Mouse (Mus musculus): ENCODE data around the gene Swi5. TPM values are rescaled to one million over a fixed set of nuclear protein-coding genes. Genes with fewer than 3 reads are reported as not detected.

Gene Swi5
- polyA plus RNA-seq, 1 experiment = 253 TPM

GRCm38 (mm10) chr2:32311443-32312317 is 23.8 kb upstream of the Swi5 start:
- H3K79me2 ChIP-seq (ENCODE audit: control insufficient read depth, insufficient read depth) = no peaks in the 10 kb centered on the region
- no peaks in the 10 kb centered on the region for H3K27me3 ChIP-seq (ENCODE audit: control insufficient read depth, insufficient read depth, insufficient read length)
- no peak overlapping the region for H3K4me3 ChIP-seq
- peak overlapping the region; percentile 50 for H3K4me2 ChIP-seq (ENCODE audit: low read depth)
- no peak for TF ChIP-seq REST (IDR thresholded peaks at IDR 0.05; ENCODE audit: insufficient read depth, insufficient read length)
- TF ChIP-seq SRF (IDR thresholded peaks at IDR 0.05; ENCODE audit: control insufficient read depth, insufficient read length, low read depth) = no peak
- TF ChIP-seq E2F4 (IDR thresholded peaks at IDR 0.05; ENCODE audit: insufficient read depth) = no peak
- no peak for TF ChIP-seq MYOD1 (IDR thresholded peaks at IDR 0.05; ENCODE audit: control insufficient read depth in 1 of 3, insufficient read length in 2 of 3, low read depth in 2 of 3)
- TF ChIP-seq POLR2AphosphoS2 (IDR thresholded peaks at IDR 0.05; ENCODE audit: insufficient read length, low read depth) = no peak
- TF ChIP-seq MYOG (IDR thresholded peaks at IDR 0.05; ENCODE audit: control insufficient read depth in 1 of 3, insufficient read depth in 1 of 3, insufficient read length in 2 of 3, low read depth in 2 of 3) = no peak
- TF ChIP-seq CEBPB (IDR thresholded peaks at IDR 0.05; ENCODE audit: insufficient read depth, poor library complexity, severe bottlenecking) = no peak
- no peak for TF ChIP-seq TCF3 (IDR thresholded peaks at IDR 0.05; ENCODE audit: insufficient read length, low read depth)
- no peak for TF ChIP-seq MAX (IDR thresholded peaks at IDR 0.05; ENCODE audit: low read depth)
- TF ChIP-seq TCF12 (IDR thresholded peaks at IDR 0.05; ENCODE audit: insufficient read depth, poor library complexity, severe bottlenecking) = no peak
- no peak for TF ChIP-seq POLR2A (IDR thresholded peaks at IDR 0.05; ENCODE audit: insufficient read length, low read depth)
- TF ChIP-seq USF1 (IDR thresholded peaks at IDR 0.05; ENCODE audit: low read depth) = no peak
- no peak overlapping the region for H3ac ChIP-seq (ENCODE audit: control insufficient read depth, insufficient read length)
- peaks cover 2% of the 10 kb centered on the region for H3K36me3 ChIP-seq (ENCODE audit: control insufficient read depth, insufficient read depth)

DNA sequence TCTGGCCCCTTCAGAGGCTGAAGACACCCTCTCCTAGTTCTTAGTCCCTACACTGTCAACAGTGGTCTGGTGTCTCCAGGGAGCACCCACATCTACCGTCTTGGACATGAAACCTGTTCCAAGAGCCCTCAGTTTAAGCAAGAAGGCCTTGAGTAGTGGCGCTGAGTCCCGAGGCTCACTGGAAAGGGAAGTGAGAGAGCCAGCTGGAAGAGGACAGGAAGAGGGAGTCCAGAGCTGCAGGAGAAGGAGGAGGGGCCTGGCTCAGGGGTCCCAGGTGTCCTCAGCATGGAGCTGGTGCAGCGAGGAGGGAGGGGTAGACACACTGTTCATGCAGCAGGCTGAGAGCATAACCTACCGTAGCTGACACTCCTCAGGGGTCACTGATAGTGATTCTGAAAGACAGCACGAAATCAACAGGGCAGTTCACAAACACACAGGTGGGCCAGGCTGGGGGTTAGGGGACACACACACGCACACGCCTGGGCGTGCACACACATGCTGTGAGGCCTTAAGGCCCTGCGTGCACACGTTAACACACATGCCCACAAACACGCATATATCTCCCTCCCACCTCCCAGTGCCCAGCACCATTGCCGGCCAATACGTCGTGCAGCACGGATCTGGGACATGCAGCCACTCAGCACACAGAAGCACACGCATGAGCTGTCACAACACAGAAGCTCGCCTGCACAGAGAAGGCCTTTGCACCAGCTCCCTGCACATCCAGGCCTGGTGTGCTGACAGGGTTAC is 22.4 kb upstream of the Swi5 start:
- Histone ChIP-seq H3ac (ENCODE audit: control insufficient read depth, insufficient read length) (no peak overlapping the region), H3K27me3 (ENCODE audit: control insufficient read depth, insufficient read depth, insufficient read length) (no peaks in the 10 kb centered on the region), H3K4me2 (ENCODE audit: low read depth) (no peak overlapping the region), H3K79me2 (ENCODE audit: control insufficient read depth, insufficient read depth) (no peaks in the 10 kb centered on the region), H3K36me3 (ENCODE audit: control insufficient read depth, insufficient read depth) (peaks cover 7% of the 10 kb centered on the region), H3K4me3 (no peak overlapping the region)
- no peak for TF ChIP-seq CEBPB (IDR thresholded peaks at IDR 0.05; ENCODE audit: insufficient read depth, poor library complexity, severe bottlenecking)
- TF ChIP-seq MAX (IDR thresholded peaks at IDR 0.05; ENCODE audit: low read depth) = no peak
- TF ChIP-seq TCF3 (IDR thresholded peaks at IDR 0.05; ENCODE audit: insufficient read length, low read depth) = no peak
- TF ChIP-seq MYOD1 (IDR thresholded peaks at IDR 0.05; ENCODE audit: control insufficient read depth in 1 of 3, insufficient read length in 2 of 3, low read depth in 2 of 3) = no peak
- TF ChIP-seq USF1 (IDR thresholded peaks at IDR 0.05; ENCODE audit: low read depth) = no peak
- peak; percentile 71 for TF ChIP-seq POLR2AphosphoS2 (IDR thresholded peaks at IDR 0.05; ENCODE audit: insufficient read length, low read depth)
- TF ChIP-seq REST (IDR thresholded peaks at IDR 0.05; ENCODE audit: insufficient read depth, insufficient read length) = no peak
- TF ChIP-seq MYOG (IDR thresholded peaks at IDR 0.05; ENCODE audit: control insufficient read depth in 1 of 3, insufficient read depth in 1 of 3, insufficient read length in 2 of 3, low read depth in 2 of 3) = no peak
- no peak for TF ChIP-seq E2F4 (IDR thresholded peaks at IDR 0.05; ENCODE audit: insufficient read depth)
- TF ChIP-seq POLR2A (IDR thresholded peaks at IDR 0.05; ENCODE audit: insufficient read length, low read depth) = peak; percentile 34
- TF ChIP-seq TCF12 (IDR thresholded peaks at IDR 0.05; ENCODE audit: insufficient read depth, poor library complexity, severe bottlenecking) = no peak
- no peak for TF ChIP-seq SRF (IDR thresholded peaks at IDR 0.05; ENCODE audit: control insufficient read depth, insufficient read length, low read depth)

DNA sequence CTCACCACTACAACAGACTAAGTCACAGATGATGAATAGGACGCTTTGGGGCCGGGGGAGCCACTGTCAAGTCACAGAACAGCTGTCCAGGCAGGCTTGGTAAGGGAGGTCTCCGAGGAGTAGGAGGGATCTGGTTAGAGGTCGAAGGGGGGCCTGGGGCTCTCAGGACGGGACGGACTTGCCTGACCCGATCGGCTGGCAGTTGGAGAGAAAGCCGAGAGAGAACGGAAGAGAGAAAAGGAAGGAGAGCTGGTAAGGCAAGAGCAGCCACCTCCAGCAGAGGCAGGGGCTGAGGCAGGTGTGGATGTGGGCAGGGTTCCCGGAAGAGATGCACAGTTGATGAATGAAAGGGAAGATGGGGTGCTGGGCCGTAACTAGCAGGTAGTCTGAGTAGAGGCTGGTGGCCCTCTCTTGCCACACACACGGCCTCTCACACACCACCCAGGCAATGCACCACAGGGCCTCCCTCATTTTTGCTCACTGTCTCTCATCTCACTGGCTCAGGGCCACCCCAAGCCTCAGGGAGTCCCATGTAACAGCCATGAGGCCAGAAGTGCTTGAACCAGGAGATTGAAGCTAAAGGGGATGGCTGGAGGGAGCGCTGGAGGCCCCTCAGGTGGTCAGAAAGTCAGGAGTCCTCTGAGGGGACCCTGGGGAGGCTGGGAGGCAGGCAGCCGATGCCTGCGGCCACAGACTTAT is 21.1 kb upstream of the Swi5 start:
- Histone ChIP-seq H3ac (ENCODE audit: control insufficient read depth, insufficient read length) (no peak overlapping the region), H3K36me3 (ENCODE audit: control insufficient read depth, insufficient read depth) (peaks cover 12% of the 10 kb centered on the region), H3K4me2 (ENCODE audit: low read depth) (no peak overlapping the region), H3K27me3 (ENCODE audit: control insufficient read depth, insufficient read depth, insufficient read length) (no peaks in the 10 kb centered on the region), H3K4me3 (no peak overlapping the region), H3K79me2 (ENCODE audit: control insufficient read depth, insufficient read depth) (no peaks in the 10 kb centered on the region)
- peak; percentile 48 for TF ChIP-seq POLR2AphosphoS2 (IDR thresholded peaks at IDR 0.05; ENCODE audit: insufficient read length, low read depth)
- TF ChIP-seq REST (IDR thresholded peaks at IDR 0.05; ENCODE audit: insufficient read depth, insufficient read length) = no peak
- TF ChIP-seq SRF (IDR thresholded peaks at IDR 0.05; ENCODE audit: control insufficient read depth, insufficient read length, low read depth) = no peak

DNA sequence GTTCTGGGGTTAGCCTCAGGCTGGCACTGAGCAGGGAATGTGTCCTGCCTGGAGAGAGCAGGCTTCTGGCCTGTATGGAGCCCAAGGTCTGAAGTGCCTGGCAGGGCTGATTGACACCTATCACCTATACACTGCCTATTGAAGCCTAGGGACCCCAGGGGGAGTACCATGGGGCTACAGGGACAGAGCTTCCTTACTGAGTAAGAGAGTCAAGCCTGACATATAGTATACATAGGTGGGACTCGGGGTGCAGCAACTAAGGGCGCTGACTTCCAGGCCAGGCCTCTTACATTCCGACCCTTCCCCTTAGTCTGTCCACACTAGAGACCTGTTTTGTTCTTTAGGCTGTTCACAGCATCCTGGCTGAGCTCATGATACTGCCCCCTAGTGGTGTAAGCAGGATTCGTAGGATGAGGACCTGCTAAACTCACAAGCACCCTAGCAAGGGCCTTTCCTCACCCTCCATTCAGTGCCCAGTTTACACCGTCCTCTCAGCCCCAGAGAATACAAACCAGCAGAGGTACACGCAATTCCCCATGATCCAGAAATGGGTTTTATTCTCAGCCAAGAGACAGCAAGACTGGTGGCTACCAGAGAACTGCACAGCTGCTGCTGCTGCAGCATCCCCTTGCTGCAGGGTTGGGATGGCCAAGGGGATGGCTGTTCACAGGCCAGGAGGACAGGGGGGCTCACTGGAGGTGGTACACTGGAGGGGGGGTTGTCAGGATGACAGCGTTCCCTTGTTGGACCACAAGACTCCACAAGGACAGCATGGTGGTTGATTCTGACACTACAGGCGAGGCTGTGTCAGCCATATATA is 20.3 kb upstream of the Swi5 start:
- Histone ChIP-seq H3K4me2 (ENCODE audit: low read depth) (no peak overlapping the region), H3ac (ENCODE audit: control insufficient read depth, insufficient read length) (no peak overlapping the region), H3K36me3 (ENCODE audit: control insufficient read depth, insufficient read depth) (peaks cover 12% of the 10 kb centered on the region), H3K79me2 (ENCODE audit: control insufficient read depth, insufficient read depth) (no peaks in the 10 kb centered on the region), H3K4me3 (no peak overlapping the region), H3K27me3 (ENCODE audit: control insufficient read depth, insufficient read depth, insufficient read length) (no peaks in the 10 kb centered on the region)
- TF ChIP-seq POLR2A (IDR thresholded peaks at IDR 0.05; ENCODE audit: insufficient read length, low read depth) (no peak), E2F4 (IDR thresholded peaks at IDR 0.05; ENCODE audit: insufficient read depth) (no peak), MYOD1 (IDR thresholded peaks at IDR 0.05; ENCODE audit: control insufficient read depth in 1 of 3, insufficient read length in 2 of 3, low read depth in 2 of 3) (no peak), POLR2AphosphoS2 (IDR thresholded peaks at IDR 0.05; ENCODE audit: insufficient read length, low read depth) (no peak), TCF3 (IDR thresholded peaks at IDR 0.05; ENCODE audit: insufficient read length, low read depth) (no peak), MAX (IDR thresholded peaks at IDR 0.05; ENCODE audit: low read depth) (no peak), MYOG (IDR thresholded peaks at IDR 0.05; ENCODE audit: control insufficient read depth in 1 of 3, insufficient read depth in 1 of 3, insufficient read length in 2 of 3, low read depth in 2 of 3) (no peak)
